Mouse (Mus musculus) limb, embryonic 10.5 days (tissue): ENCODE results near the gene Slc10a6. TPM values are rescaled to one million over a fixed set of nuclear protein-coding genes. Genes with fewer than 3 reads are reported as not detected.

Experiments used
- DNase-seq: peaks from one replicate; pipeline ENCODE4 v3.0.0-alpha.2; 2017; ENCODE audit warnings: low spot score
- H3K27ac ChIP-seq: fragments of 300-500 bp; sonication (generic); 2 replicates; pipeline ENCODE4 v1.5.1; 2016; ENCODE audit warnings: mild to moderate bottlenecking
- H3K27me3 ChIP-seq: fragments of 300-500 bp; sonication (generic); 2 replicates; pipeline ENCODE4 v1.6.1; 2016; ENCODE audit warnings: low read depth, mild to moderate bottlenecking; ENCODE audit not compliant: poor library complexity, severe bottlenecking
- H3K36me3 ChIP-seq: fragments of 300-500 bp; sonication (generic); 2 replicates; pipeline ENCODE4 v1.6.1; 2016; ENCODE audit warnings: mild to moderate bottlenecking, moderate library complexity
- H3K4me1 ChIP-seq: fragments of 300-500 bp; sonication (generic); 2 replicates; pipeline ENCODE4 v1.6.1; 2016
- H3K4me3 ChIP-seq: fragments of 300-500 bp; sonication (generic); 2 replicates; pipeline ENCODE4 v1.5.1; 2016; ENCODE audit warnings: mild to moderate bottlenecking, moderate library complexity
- H3K9me3 ChIP-seq: fragments of 300-500 bp; sonication (generic); replicated peaks from 2 replicates; pipeline ENCODE4 v1.6.1; 2016; ENCODE audit warnings: mild to moderate bottlenecking
- WGBS: fragments of 180-500 bp; shearing (Covaris S2); methylation state at CpG from one replicate; pipeline ENCODE4 v1.1.7; 2016; 5-methylcytosine and 5-hydroxymethylcytosine counted together
- polyA plus RNA-seq: library from polyadenylated mRNA; unstranded; fragments of >200 nt; fragmentation: Nextera tagmentation; extraction: Ambion mirVana; gene quantifications from 2 replicates; pipeline ENCODE4 v1.2.1, GENCODE M21; 2016

Slc10a6 gene
- not detected in 2 replicates for polyA plus RNA-seq

GRCm38 (mm10) chr5:103629111-103629764 lies at the start of gene Slc10a6:
Slc10a6 (minus strand) TSS chr5:103629403.
- H3K4me3 ChIP-seq, result no peak within 1 kb of the TSS
- no peak for DNase-seq
- WGBS, result 69% methylated on average over 17 of the region's 17 CpGs
- no peak within 1 kb of the TSS for H3K27ac ChIP-seq
- no peaks in the 10 kb centered on the region for H3K36me3 ChIP-seq
- no peaks in the 10 kb centered on the region for H3K27me3 ChIP-seq
- H3K4me1 ChIP-seq, result peaks cover 8% of the 10 kb centered on the region; the same call in 1 of the 2 replicates
- H3K9me3 ChIP-seq, result no peaks in the 10 kb centered on the region

GRCm38 (mm10) chr5:103678974-103679373 lies 49.8 kb upstream of the Slc10a6 start:
- 92% methylated on average over 5 of the region's 5 CpGs for WGBS
- Histone ChIP-seq H3K4me3 (no peak overlapping the region), H3K36me3 (no peaks in the 10 kb centered on the region), H3K4me1 (peaks cover 7% of the 10 kb centered on the region), H3K27ac (no peak overlapping the region), H3K27me3 (no peaks in the 10 kb centered on the region), H3K9me3 (no peaks in the 10 kb centered on the region)
- no peak for DNase-seq

- 82% methylated on average over 6 of the region's 6 CpGs for WGBS
- Histone ChIP-seq H3K27ac (no peak overlapping the region), H3K36me3 (no peaks in the 10 kb centered on the region), H3K27me3 (no peaks in the 10 kb centered on the region), H3K4me1 (peaks cover 12% of the 10 kb centered on the region), H3K4me3 (no peak overlapping the region), H3K9me3 (no peaks in the 10 kb centered on the region)
- no peak for DNase-seq
Observed at GRCm38 (mm10) chr5:103677894-103678293, 48.7 kb upstream of the Slc10a6 start.

GRCm38 (mm10) chr5:103676289-103676881 lies 47.2 kb upstream of the Slc10a6 start:
- Histone ChIP-seq H3K36me3 (no peaks in the 10 kb centered on the region), H3K9me3 (no peaks in the 10 kb centered on the region), H3K4me1 (peaks cover 12% of the 10 kb centered on the region), H3K4me3 (no peak overlapping the region), H3K27me3 (peaks cover 5% of the 10 kb centered on the region; the same call in 1 of the 2 replicates), H3K27ac (no peak overlapping the region)
- DNase-seq, result no peak
- 86% methylated on average over 6 of the region's 6 CpGs for WGBS

GRCm38 (mm10) chr5:103674482-103674881 lies 45.3 kb upstream of the Slc10a6 start:
- H3K9me3 ChIP-seq, result no peaks in the 10 kb centered on the region
- H3K36me3 ChIP-seq, result no peaks in the 10 kb centered on the region
- no peak overlapping the region for H3K4me3 ChIP-seq
- H3K4me1 ChIP-seq, result peaks cover 12% of the 10 kb centered on the region
- H3K27ac ChIP-seq, result no peak overlapping the region
- peak; percentile 44 for DNase-seq
- 38% methylated on average over 6 of the region's 6 CpGs for WGBS
- H3K27me3 ChIP-seq, result peaks cover 5% of the 10 kb centered on the region; the same call in 1 of the 2 replicates

GRCm38 (mm10) chr5:103673611-103674010 lies 44.4 kb upstream of the Slc10a6 start:
- no peaks in the 10 kb centered on the region for H3K36me3 ChIP-seq
- 82% methylated on average over 4 of the region's 4 CpGs for WGBS
- no peak overlapping the region for H3K4me3 ChIP-seq
- H3K9me3 ChIP-seq, result no peaks in the 10 kb centered on the region
- peaks cover 5% of the 10 kb centered on the region; the same call in 1 of the 2 replicates for H3K27me3 ChIP-seq
- no peak for DNase-seq
- peaks cover 12% of the 10 kb centered on the region for H3K4me1 ChIP-seq
- H3K27ac ChIP-seq, result peak overlapping the region; percentile 38; the same call in 1 of the 2 replicates

- Histone ChIP-seq H3K36me3 (no peaks in the 10 kb centered on the region), H3K4me3 (no peak overlapping the region), H3K4me1 (peaks cover 12% of the 10 kb centered on the region), H3K27ac (no peak overlapping the region), H3K27me3 (peaks cover 5% of the 10 kb centered on the region; the same call in 1 of the 2 replicates), H3K9me3 (no peaks in the 10 kb centered on the region)
- WGBS, result 76% methylated on average over 3 of the region's 3 CpGs
- no peak for DNase-seq
Observed at GRCm38 (mm10) chr5:103671858-103672257, 42.7 kb upstream of the Slc10a6 start.

- Histone ChIP-seq H3K27me3 (no peaks in the 10 kb centered on the region), H3K36me3 (no peaks in the 10 kb centered on the region), H3K4me3 (no peak overlapping the region), H3K9me3 (no peaks in the 10 kb centered on the region), H3K4me1 (no peaks in the 10 kb centered on the region; the same call in 1 of the 2 replicates), H3K27ac (no peak overlapping the region)
- 67% methylated on average over 2 of the region's 2 CpGs for WGBS
- DNase-seq, result no peak
Observed at GRCm38 (mm10) chr5:103665876-103666275, 36.7 kb upstream of the Slc10a6 start.

- Histone ChIP-seq H3K4me3 (no peak overlapping the region), H3K9me3 (no peaks in the 10 kb centered on the region), H3K36me3 (no peaks in the 10 kb centered on the region), H3K27ac (no peak overlapping the region), H3K4me1 (no peaks in the 10 kb centered on the region; the same call in 1 of the 2 replicates), H3K27me3 (no peaks in the 10 kb centered on the region)
- 80% methylated on average over 9 of the region's 9 CpGs for WGBS
- no peak for DNase-seq
Observed at GRCm38 (mm10) chr5:103664932-103665331, 35.7 kb upstream of the Slc10a6 start.

- H3K27me3 ChIP-seq, result peaks cover 12% of the 10 kb centered on the region
- no peak overlapping the region for H3K4me3 ChIP-seq
- H3K4me1 ChIP-seq, result peaks cover 9% of the 10 kb centered on the region; the same call in 1 of the 2 replicates
- H3K27ac ChIP-seq, result no peak overlapping the region
- DNase-seq, result no peak
- H3K9me3 ChIP-seq, result no peaks in the 10 kb centered on the region
- 55% methylated on average over 3 of the region's 3 CpGs for WGBS
- H3K36me3 ChIP-seq, result no peaks in the 10 kb centered on the region
Observed at GRCm38 (mm10) chr5:103659571-103659970, 30.4 kb upstream of the Slc10a6 start.

- 77% methylated on average over 5 of the region's 5 CpGs for WGBS
- DNase-seq, result no peak
Observed at GRCm38 (mm10) chr5:103658921-103659320, 29.7 kb upstream of the Slc10a6 start.

GRCm38 (mm10) chr5:103655346-103656118 lies 26.3 kb upstream of the Slc10a6 start, which contains the start of gene 1700016H13Rik:
1700016H13Rik (minus strand) TSS chr5:103656010.
- Histone ChIP-seq H3K36me3 (no peaks in the 10 kb centered on the region), H3K4me1 (0 out of 2 replicates have a peak, but pooled peaks cover 9% of the 10 kb centered on the region), H3K9me3 (no peaks in the 10 kb centered on the region), H3K27me3 (peaks cover 12% of the 10 kb centered on the region), H3K4me3 (peak within 1 kb of the TSS; percentile 64), H3K27ac (peak within 1 kb of the TSS; percentile 85)
- WGBS, result under 1% methylated on average over 56 of the region's 56 CpGs
- peak; percentile 85 for DNase-seq

More at GRCm38 (mm10) chr5:103658921-103659320, 29.7 kb upstream of the Slc10a6 start:
- Histone ChIP-seq H3K36me3 (no peaks in the 10 kb centered on the region), H3K4me1 (peaks cover 9% of the 10 kb centered on the region; the same call in 1 of the 2 replicates), H3K27ac (no peak overlapping the region), H3K9me3 (no peaks in the 10 kb centered on the region), H3K27me3 (peaks cover 12% of the 10 kb centered on the region), H3K4me3 (no peak overlapping the region)
